Mouse (Mus musculus) cerebellum, adult 11-12 months (tissue): ENCODE data around the gene Babam1.

Experiments used
- DNase-seq: peaks from one replicate; pipeline ENCODE4 v3.0.0; 2022

Gene Babam1

GRCm38 (mm10) chr8:71381421-71381970 is 15.2 kb upstream of the Babam1 start, which contains the start of gene Nr2f6:
Nr2f6 (minus strand) TSS chr8:71381960.
- peak; percentile 72 for DNase-seq

- peak; percentile 89 for DNase-seq
Measured at GRCm38 (mm10) chr8:71381971-71382961, 14.4 kb upstream of the Babam1 start.

- DNase-seq: no peak
Measured at GRCm38 (mm10) chr8:71383396-71383795, 13.3 kb upstream of the Babam1 start.

GRCm38 (mm10) chr8:71383860-71384259 is 12.8 kb upstream of the Babam1 start:
- no peak for DNase-seq

GRCm38 (mm10) chr8:71385212-71385835 is 11.3 kb upstream of the Babam1 start:
- DNase-seq: no peak

- DNase-seq: no peak
Measured at GRCm38 (mm10) chr8:71388267-71388666, 8.4 kb upstream of the Babam1 start.

- DNase-seq: no peak
Measured at GRCm38 (mm10) chr8:71391696-71392095, 5.0 kb upstream of the Babam1 start.

GRCm38 (mm10) chr8:71392391-71392790 is 4.3 kb upstream of the Babam1 start:
- DNase-seq: peak; percentile 10

GRCm38 (mm10) chr8:71392871-71393270 is 3.8 kb upstream of the Babam1 start:
- peak; percentile 29 for DNase-seq

- DNase-seq: no peak
Measured at GRCm38 (mm10) chr8:71394481-71394880, 2.2 kb upstream of the Babam1 start.

- DNase-seq: no peak
Measured at GRCm38 (mm10) chr8:71395071-71395470, 1.6 kb upstream of the Babam1 start.

- DNase-seq: no peak
Measured at GRCm38 (mm10) chr8:71395629-71396028, 1.0 kb upstream of the Babam1 start, which contains the start of gene Ushbp1. Ushbp1 (minus strand) TSS chr8:71395802.

GRCm38 (mm10) chr8:71397701-71398100 is 1.0 kb downstream of the Babam1 start:
- no peak for DNase-seq

- DNase-seq: no peak
Measured at GRCm38 (mm10) chr8:71400826-71401225, 4.2 kb downstream of the Babam1 start.

GRCm38 (mm10) chr8:71401454-71401853 is 4.8 kb downstream of the Babam1 start:
- no peak for DNase-seq

GRCm38 (mm10) chr8:71402446-71402964 is 5.8 kb downstream of the Babam1 start:
- DNase-seq: no peak

GRCm38 (mm10) chr8:71403107-71403885 is 6.6 kb downstream of the Babam1 start:
- DNase-seq: no peak

GRCm38 (mm10) chr8:71404011-71404410 is 7.3 kb downstream of the Babam1 start:
- no peak for DNase-seq

GRCm38 (mm10) chr8:71404951-71405351 is 8.3 kb downstream of the Babam1 start:
- no peak for DNase-seq

- DNase-seq: peak; percentile 91
Measured at GRCm38 (mm10) chr8:71405401-71406098, 8.9 kb downstream of the Babam1 start, which contains the start of gene Ankle1. Ankle1 (plus strand) TSS chr8:71406010.
